Mouse (Mus musculus) stomach, embryonic 16.5 days (tissue): ENCODE measurements around the gene Spata25. TPM values are rescaled to one million over a fixed set of nuclear protein-coding genes. Genes with fewer than 3 reads are reported as not detected.
"Not testable (repeated sequence)": the region's sequence is repeated elsewhere in the genome, so short reads cannot be mapped to it uniquely, and the experiment has no call there.

Experiments used
- ATAC-seq: fragments of 200-750 bp; cut with Nextera tagmentation; 2 replicates; pipeline ENCODE4 v1.8.0; 2017; ENCODE audit warnings: moderate number of reproducible peaks, moderate TSS enrichment; ENCODE audit not compliant: insufficient read depth, low FRiP score
- H3K27ac ChIP-seq: fragments of 300-500 bp; sonication (generic); 2 replicates; pipeline ENCODE4 v1.5.1; 2014; ENCODE audit warnings: low read length
- H3K27me3 ChIP-seq: fragments of 300-500 bp; sonication (generic); 2 replicates; pipeline ENCODE4 v1.6.1; 2014; ENCODE audit warnings: low read length, control low read depth, mixed read lengths; ENCODE audit not compliant: control insufficient read depth, insufficient read depth
- H3K36me3 ChIP-seq: fragments of 300-500 bp; sonication (generic); 2 replicates; pipeline ENCODE4 v1.6.1; 2014; ENCODE audit warnings: low read length; ENCODE audit not compliant: control insufficient read depth, insufficient read depth
- H3K4me1 ChIP-seq: fragments of 300-500 bp; sonication (generic); 2 replicates; pipeline ENCODE4 v1.6.1; 2014; ENCODE audit warnings: low read length, control low read depth, mixed read lengths; ENCODE audit not compliant: control insufficient read depth, insufficient read depth
- H3K4me2 ChIP-seq: fragments of 300-500 bp; sonication (generic); 2 replicates; pipeline ENCODE4 v1.6.1; 2014; ENCODE audit warnings: low read depth, low read length, mixed read lengths
- H3K4me3 ChIP-seq: fragments of 300-500 bp; sonication (generic); replicated peaks from 2 replicates; pipeline ENCODE4 v1.5.1; 2014; ENCODE audit warnings: mild to moderate bottlenecking, low read length
- H3K9ac ChIP-seq: fragments of 300-500 bp; sonication (generic); 2 replicates; pipeline ENCODE4 v1.6.1; 2014; ENCODE audit warnings: low read length
- H3K9me3 ChIP-seq: fragments of 300-500 bp; sonication (generic); replicated peaks from 2 replicates; pipeline ENCODE4 v1.6.1; 2016; ENCODE audit warnings: low read length, control low read depth; ENCODE audit not compliant: control insufficient read depth
- WGBS: fragments of 180-500 bp; shearing (Covaris S2); extraction: QIAGEN DNeasy Blood & Tissue Kit; methylation state at CpG from one replicate; pipeline ENCODE4 v1.1.7; 2014; 5-methylcytosine and 5-hydroxymethylcytosine counted together
- polyA plus RNA-seq: library from polyadenylated mRNA; unstranded; fragments of >200 nt; fragmentation: Nextera tagmentation; extraction: Ambion mirVana; gene quantifications from 2 replicates; pipeline ENCODE4 v1.2.1, GENCODE M21; 2015

The Spata25 gene
- polyA plus RNA-seq, 1 experiment from 2014 or later: not detected

DNA sequence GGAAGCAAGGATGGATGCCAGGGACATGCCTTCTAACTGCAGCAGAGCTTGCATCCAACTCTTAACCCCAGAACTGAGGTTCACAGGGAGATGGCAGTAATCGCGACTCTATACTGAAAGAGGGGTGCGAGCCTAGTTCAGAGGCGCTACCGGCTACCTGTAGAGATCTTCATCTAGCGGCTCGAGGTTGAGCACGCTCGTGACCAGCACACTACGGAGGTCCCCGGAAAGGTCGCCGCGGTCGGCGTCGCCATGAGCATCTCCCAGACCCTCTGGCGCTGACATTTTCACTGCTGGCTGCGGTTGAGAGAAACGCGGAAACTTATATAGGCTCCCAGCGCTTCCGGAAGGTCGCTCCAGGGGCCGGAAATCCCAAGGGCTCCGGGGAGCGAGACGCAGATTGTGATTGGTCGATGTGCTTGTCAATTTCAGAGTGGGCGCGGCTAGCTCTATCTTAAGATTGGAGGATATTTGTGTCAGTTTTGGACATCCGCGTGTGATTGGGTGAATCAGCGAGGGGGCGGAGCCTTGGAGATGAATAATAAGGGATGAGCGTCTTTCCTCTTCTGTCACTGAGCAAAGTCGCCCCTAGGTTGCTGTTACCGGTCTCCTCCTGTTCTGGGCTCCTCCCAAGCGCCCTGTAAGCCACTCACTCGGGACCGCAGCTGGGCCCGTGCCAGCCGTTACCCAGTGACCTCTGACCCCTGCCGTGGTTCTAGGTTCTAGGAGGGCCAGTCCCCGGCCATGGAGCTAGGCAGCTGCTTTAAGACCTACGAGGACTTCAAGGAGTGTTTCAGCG lies 23.6 kb downstream of the Spata25 start, which contains the start of the genes Acot8 and Zswim3:
Gene Acot8, minus strand, starts transcription at position 350 of the 799 bp plus-strand sequence.
Gene Zswim3, plus strand, starts transcription at position 566 of the 799 bp plus-strand sequence.
- no peaks in the 10 kb centered on the region for H3K9me3 ChIP-seq
- H3K9ac ChIP-seq: peak within 1 kb of the TSS; percentile 94
- peaks cover 16% of the 10 kb centered on the region for H3K4me1 ChIP-seq
- H3K4me3 ChIP-seq: peak within 1 kb of the TSS; percentile 96
- 0 out of 2 replicates have a peak, but pooled peaks cover 4% of the 10 kb centered on the region for H3K36me3 ChIP-seq
- no peaks in the 10 kb centered on the region for H3K27me3 ChIP-seq
- peak within 1 kb of the TSS; percentile 91 for H3K27ac ChIP-seq
- peak within 1 kb of the TSS; percentile 76 for H3K4me2 ChIP-seq
- peak; percentile 97 for ATAC-seq
- WGBS: under 1% methylated on average over 47 of the region's 47 CpGs

DNA sequence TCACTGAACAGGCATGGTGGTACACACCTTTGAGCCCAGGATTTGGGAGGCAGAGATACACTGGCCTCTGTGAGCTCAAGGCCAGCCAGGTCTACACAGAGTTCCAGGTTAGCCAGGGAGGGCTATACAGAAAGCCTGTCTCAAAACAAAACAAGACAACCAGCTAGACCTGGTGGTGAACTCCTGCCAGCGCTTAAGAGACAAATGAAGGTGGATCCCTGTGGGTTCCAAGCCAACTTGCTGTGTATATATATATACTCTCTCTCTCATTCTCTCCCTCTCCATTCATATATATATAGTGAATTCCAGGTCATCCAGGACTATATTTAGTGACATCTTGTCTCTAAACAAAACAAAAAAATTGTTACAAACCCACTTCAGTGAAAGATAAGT lies 24.4 kb downstream of the Spata25 start:
- 40% methylated on average over 1 of the region's 1 CpGs for WGBS
- peak overlapping the region; percentile 94 for H3K9ac ChIP-seq

DNA sequence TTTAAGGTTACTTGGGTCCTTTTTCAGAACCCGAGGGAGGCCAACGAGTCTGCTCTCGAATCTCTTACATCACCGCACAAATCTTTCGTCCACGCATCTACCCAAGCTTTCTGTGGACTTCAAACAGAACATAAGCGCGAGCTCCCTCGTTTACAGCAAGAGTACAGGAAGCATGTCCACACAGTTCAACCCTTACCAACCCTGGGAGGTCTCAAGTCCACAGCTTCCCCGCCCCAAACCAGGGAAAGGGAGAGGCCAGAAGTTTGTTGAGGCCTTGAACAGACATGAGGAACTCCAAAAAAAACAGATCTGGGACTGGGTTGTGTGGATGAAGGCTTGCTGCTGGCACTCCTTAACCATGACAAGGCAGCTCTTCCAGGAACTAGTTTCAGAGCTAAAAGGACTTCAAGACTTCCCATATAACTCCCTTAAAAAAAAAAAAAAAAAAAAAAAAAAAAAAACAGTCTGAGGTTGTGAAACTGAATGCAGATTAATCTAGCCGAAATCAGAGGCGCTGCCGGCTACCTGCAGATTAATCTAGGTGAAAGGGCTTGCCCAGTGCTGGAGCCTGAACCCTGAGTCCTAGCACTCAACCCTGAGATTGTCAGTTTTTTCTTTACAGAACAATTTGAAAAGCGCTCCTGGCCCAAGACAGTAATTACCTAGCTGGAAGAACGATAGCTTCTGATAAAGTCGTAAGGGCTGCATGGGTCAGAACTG lies 25.0 kb downstream of the Spata25 start:
- Histone ChIP-seq H3K36me3 (no peaks in the 10 kb centered on the region), H3K9ac (peak overlapping the region; percentile 94), H3K27me3 (no peaks in the 10 kb centered on the region), H3K4me1 (peaks cover 16% of the 10 kb centered on the region), H3K4me3 (peak overlapping the region; percentile 96), H3K4me2 (peak overlapping the region; percentile 76), H3K27ac (peak overlapping the region; percentile 6; the same call in 1 of the 2 replicates), H3K9me3 (no peaks in the 10 kb centered on the region)
- 86% methylated on average over 16 of the region's 16 CpGs for WGBS
- no peak for ATAC-seq

More for the DNA sequence above, 24.4 kb downstream of the Spata25 start:
- H3K4me2 ChIP-seq: peak overlapping the region; percentile 76
- peaks cover 16% of the 10 kb centered on the region for H3K4me1 ChIP-seq
- no peak for ATAC-seq
- peak overlapping the region; percentile 96 for H3K4me3 ChIP-seq
- H3K27ac ChIP-seq: no peak overlapping the region; the same call in 1 of the 2 replicates
- H3K36me3 ChIP-seq: 0 out of 2 replicates have a peak, but pooled peaks cover 4% of the 10 kb centered on the region
- H3K9me3 ChIP-seq: no peaks in the 10 kb centered on the region
- no peaks in the 10 kb centered on the region for H3K27me3 ChIP-seq

DNA sequence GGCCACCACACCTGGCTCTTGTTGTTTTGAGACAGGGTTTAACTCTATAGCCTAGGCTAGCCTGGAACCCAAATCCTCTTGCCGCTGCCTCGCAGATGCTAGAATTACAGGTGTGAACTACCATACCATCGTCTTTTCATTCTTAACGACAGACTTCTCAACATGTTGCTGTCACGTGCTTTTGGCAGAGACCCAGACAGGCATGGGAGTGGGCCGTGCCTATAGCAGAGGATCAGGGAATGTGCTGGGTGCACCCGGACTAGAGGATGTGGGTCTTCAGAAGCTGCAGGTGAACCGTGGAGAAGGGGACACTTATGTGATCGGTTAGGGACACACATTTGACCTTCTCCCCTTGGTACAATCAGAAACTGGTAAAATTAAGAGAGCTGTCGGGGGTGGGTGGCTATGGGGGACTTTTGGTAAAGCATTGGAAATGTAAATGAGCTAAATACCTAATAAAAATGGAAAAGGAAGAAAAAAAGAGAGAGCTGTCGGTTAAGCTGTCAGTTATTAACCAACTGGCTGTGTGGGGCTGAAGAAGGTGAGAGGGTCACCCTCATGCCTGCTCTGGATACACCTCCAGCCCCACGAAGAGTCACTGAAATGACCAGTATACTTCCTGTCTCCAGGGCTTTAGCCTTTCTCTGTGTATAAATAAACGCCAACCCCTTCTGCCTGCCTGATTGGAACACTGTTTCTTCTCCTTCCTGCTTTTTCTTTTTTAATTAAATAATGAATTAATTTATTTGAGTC lies 27.9 kb downstream of the Spata25 start:
- WGBS: 90% methylated on average over 13 of the region's 13 CpGs
- no peak overlapping the region for H3K9ac ChIP-seq
- ATAC-seq: no peak
- H3K36me3 ChIP-seq: 0 out of 2 replicates have a peak, but pooled peaks cover 4% of the 10 kb centered on the region
- H3K27me3 ChIP-seq: no peaks in the 10 kb centered on the region
- H3K4me1 ChIP-seq: peaks cover 9% of the 10 kb centered on the region
- no peak overlapping the region for H3K4me2 ChIP-seq
- H3K27ac ChIP-seq: no peak overlapping the region
- no peak overlapping the region for H3K4me3 ChIP-seq
- no peaks in the 10 kb centered on the region for H3K9me3 ChIP-seq

DNA sequence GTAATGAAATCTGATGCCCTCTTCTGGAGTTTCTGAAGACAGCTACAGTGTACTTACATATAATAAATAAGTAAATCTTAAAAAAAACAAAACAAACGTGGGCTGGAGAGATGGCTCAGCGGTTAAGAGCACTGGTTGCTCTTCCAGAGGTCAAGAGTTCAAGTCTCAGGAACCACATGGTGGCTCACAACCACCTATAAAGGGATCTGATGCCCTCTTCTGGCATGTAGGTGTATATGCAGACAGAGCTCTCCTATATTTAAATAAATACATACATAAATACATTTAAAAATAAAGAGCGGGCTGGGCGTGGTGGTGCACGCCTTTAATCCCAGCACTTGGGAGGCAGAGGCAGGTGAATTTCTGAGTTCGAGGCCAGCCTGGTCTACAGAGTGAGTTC lies 29.8 kb downstream of the Spata25 start:
- not testable (repeated sequence) for H3K9ac ChIP-seq, H3K27ac ChIP-seq, H3K9me3 ChIP-seq, H3K4me1 ChIP-seq, ATAC-seq, H3K4me3 ChIP-seq, H3K4me2 ChIP-seq, H3K36me3 ChIP-seq, H3K27me3 ChIP-seq
- WGBS: 79% methylated on average over 6 of the region's 6 CpGs

DNA sequence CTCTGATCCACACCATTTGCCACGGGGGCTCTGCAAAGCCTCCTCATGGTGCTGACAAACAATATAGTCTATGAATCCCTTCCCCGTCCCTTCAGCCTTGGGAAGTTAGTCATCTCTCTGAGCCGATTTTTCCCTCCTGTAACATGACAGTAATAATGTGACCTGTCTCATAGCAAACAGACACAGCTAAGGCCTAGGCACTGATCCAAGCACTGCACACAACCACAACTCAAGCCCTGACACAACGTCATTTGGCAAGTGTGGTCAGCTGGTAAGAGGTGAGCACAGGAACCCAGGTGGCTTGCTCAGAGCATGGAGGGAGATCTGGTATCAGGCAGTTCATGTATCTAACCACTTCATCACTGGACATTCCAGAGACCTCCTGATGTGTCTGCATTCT lies 32.5 kb downstream of the Spata25 start:
- ATAC-seq: no peak
- Histone ChIP-seq H3K4me1 (no peaks in the 10 kb centered on the region), H3K9me3 (no peaks in the 10 kb centered on the region), H3K9ac (no peak overlapping the region), H3K4me3 (no peak overlapping the region), H3K27ac (no peak overlapping the region), H3K27me3 (no peaks in the 10 kb centered on the region), H3K36me3 (peaks cover 16% of the 10 kb centered on the region; the same call in 1 of the 2 replicates), H3K4me2 (no peak overlapping the region)
- 74% methylated on average over 4 of the region's 4 CpGs for WGBS

DNA sequence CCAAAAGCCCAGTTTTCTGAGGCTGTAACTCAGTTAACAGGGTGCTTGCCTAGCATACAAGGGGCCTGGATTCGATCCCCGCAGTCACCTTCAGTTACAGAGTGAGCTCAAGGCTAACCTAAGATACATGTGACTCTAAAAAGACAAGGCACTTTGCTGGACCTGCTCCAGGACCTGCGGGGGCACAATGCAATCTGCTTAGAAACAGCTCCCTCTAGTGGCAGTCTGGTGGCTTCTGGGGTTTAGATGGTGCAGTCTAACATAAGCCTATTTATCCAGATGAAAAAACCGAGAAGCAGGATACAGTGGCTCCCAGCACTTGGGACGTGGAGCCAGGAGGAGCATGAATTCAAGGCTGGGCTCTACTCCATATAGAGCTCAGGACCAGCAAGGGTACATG lies 34.0 kb downstream of the Spata25 start:
- H3K4me1 ChIP-seq: no peaks in the 10 kb centered on the region
- no peak overlapping the region for H3K4me3 ChIP-seq
- ATAC-seq: 0 out of 2 replicates have a peak, but pooled peaks have one; percentile 26
- H3K27ac ChIP-seq: no peak overlapping the region
- no peak overlapping the region for H3K4me2 ChIP-seq
- no peaks in the 10 kb centered on the region for H3K9me3 ChIP-seq
- no peak overlapping the region for H3K9ac ChIP-seq
- peaks cover 16% of the 10 kb centered on the region; the same call in 1 of the 2 replicates for H3K36me3 ChIP-seq
- WGBS: 33% methylated on average over 5 of the region's 5 CpGs
- no peaks in the 10 kb centered on the region for H3K27me3 ChIP-seq

DNA sequence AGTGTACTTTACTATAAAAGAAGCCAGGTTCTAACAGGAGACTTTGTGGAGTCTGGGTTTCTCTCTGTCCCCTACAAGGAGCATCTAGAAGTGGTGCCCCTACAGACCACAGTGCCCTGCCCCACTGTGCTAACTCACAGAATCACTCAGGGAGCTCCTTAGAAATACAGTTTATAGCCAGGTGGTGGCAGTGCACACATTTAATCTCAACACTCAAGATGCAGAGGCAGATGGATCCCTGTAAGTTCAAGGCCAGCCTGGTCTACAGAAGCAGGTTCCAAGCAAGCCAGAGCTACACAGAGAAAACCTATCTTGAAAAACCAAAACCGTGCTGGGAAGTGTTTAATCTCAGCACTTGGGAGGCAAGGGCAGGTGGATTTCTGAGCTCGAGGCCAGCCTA lies 34.6 kb downstream of the Spata25 start:
- Histone ChIP-seq H3K4me2 (no peak overlapping the region), H3K27me3 (no peaks in the 10 kb centered on the region), H3K9me3 (no peaks in the 10 kb centered on the region), H3K4me1 (no peaks in the 10 kb centered on the region), H3K27ac (no peak overlapping the region), H3K36me3 (peaks cover 16% of the 10 kb centered on the region; the same call in 1 of the 2 replicates), H3K9ac (no peak overlapping the region), H3K4me3 (no peak overlapping the region)
- WGBS: 89% methylated on average over 2 of the region's 2 CpGs
- no peak for ATAC-seq
